Mouse (Mus musculus): ENCODE measurements around the gene Lsm4.

GRCm38 (mm10) chr8:70635527-70635926, 37.5 kb upstream of the Lsm4 start:
- TF ChIP-seq EP300 (IDR thresholded peaks at IDR 0.05; ENCODE audit: low read depth) (no peak; the same call in 1 of the 2 replicates), CTCF (IDR thresholded peaks at IDR 0.05; ENCODE audit: low read depth) (no peak)

Measured in liver, embryonic 14.5 days (tissue).